12 mouse cellular contexts compared by ENCODE assay signal in genomic region chr6:146454520-146455511, GRCm38 (mm10). TPM values are rescaled to one million over a fixed set of nuclear protein-coding genes. Genes with fewer than 3 reads are reported as not detected.
DNase-seq lines count a peak whose midpoint lies in the region; ATAC-seq and TF ChIP-seq lines count a peak whose summit lies in the region.
"Had no signal": no experiment of that assay in that cellular context is flagged by ENCODE, and none has a peak within 500 bp of the region (broad histone marks: within the 10 kb centered on the region; RNA-seq: fewer than 3 reads in every experiment).

No protein-coding gene starts in this region.

- H3K27ac ChIP-seq in ES-E14 (ENCODE audit: insufficient read depth, low read depth, low read length, poor library complexity, severe bottlenecking), result no peak overlapping the region
- H3K27ac ChIP-seq in liver, postnatal 0 days (ENCODE audit: low read depth), result peak overlapping the region; percentile 67
- no peak overlapping the region for H3K27ac ChIP-seq in midbrain, embryonic 14.5 days (replicated peaks; ENCODE audit: low read depth, low read length)
- H3K27ac ChIP-seq: limb, embryonic 15.5 days; neural tube, embryonic 13.5 days had no signal

- H3K9ac ChIP-seq in ES-E14 (ENCODE audit: insufficient read depth, low read depth, low read length, poor library complexity, severe bottlenecking), result no peak overlapping the region
- no peak overlapping the region for H3K9ac ChIP-seq in liver, postnatal 0 days (replicated peaks)
- H3K9ac ChIP-seq in midbrain, embryonic 14.5 days (replicated peaks; ENCODE audit: low read length), result no peak overlapping the region
- H3K9ac ChIP-seq: limb, embryonic 15.5 days; neural tube, embryonic 13.5 days had no signal

- H3K4me1 ChIP-seq in ES-E14 (ENCODE audit: control insufficient read depth in 2 of 2, insufficient read depth in 2 of 2, low read length in 2 of 2, poor library complexity in 1 of 2), result peaks cover 2 to 7% of the 10 kb centered on the region in 2 experiments; a peak in 3 of 4 replicates
- peaks cover 10% of the 10 kb centered on the region for H3K4me1 ChIP-seq in liver, postnatal 0 days (ENCODE audit: insufficient read depth)
- no peaks in the 10 kb centered on the region for H3K4me1 ChIP-seq in midbrain, embryonic 14.5 days (ENCODE audit: control insufficient read depth, insufficient read depth, low read length)

- H3K27me3 ChIP-seq in liver, postnatal 0 days (ENCODE audit: insufficient read depth, low read length), result 0 out of 2 replicates have a peak, but pooled peaks cover 2% of the 10 kb centered on the region
- no peaks in the 10 kb centered on the region for H3K27me3 ChIP-seq in midbrain, embryonic 14.5 days (ENCODE audit: control insufficient read depth, insufficient read depth, low read length)
- H3K27me3 ChIP-seq: limb, embryonic 15.5 days; neural tube, embryonic 13.5 days had no signal

- H3K36me3 ChIP-seq in ES-E14 (ENCODE audit: control insufficient read depth, insufficient read depth, low read length, poor library complexity, severe bottlenecking), result no peaks in the 10 kb centered on the region
- H3K36me3 ChIP-seq in liver, postnatal 0 days (replicated peaks; ENCODE audit: insufficient read depth, low read length), result no peaks in the 10 kb centered on the region
- no peaks in the 10 kb centered on the region for H3K36me3 ChIP-seq in midbrain, embryonic 14.5 days (ENCODE audit: control insufficient read depth, insufficient read depth, low read length)
- H3K36me3 ChIP-seq: limb, embryonic 15.5 days; neural tube, embryonic 13.5 days had no signal

- H3K9me3 ChIP-seq in ES-E14 (ENCODE audit: control insufficient read depth, insufficient read depth, low read depth, low read length), result no peaks in the 10 kb centered on the region
- H3K9me3 ChIP-seq in liver, postnatal 0 days (ENCODE audit: low read length), result no peaks in the 10 kb centered on the region
- no peaks in the 10 kb centered on the region for H3K9me3 ChIP-seq in midbrain, embryonic 14.5 days (ENCODE audit: control insufficient read depth, low read length)
- H3K9me3 ChIP-seq: limb, embryonic 15.5 days; neural tube, embryonic 13.5 days had no signal

- in situ Hi-C loops in ES-E14 (cut with MboI; ENCODE audit: low sequenced_read_pairs in 2 of 2, unreplicated experiment in 2 of 2), result no loop called here

- no peak overlapping the region for H3K4me3 ChIP-seq in ES-E14 (ENCODE audit: insufficient read depth in 1 of 2, low read depth in 1 of 2, low read length in 2 of 2, poor library complexity in 1 of 2, severe bottlenecking in 1 of 2)
- H3K4me3 ChIP-seq in liver, postnatal 0 days (ENCODE audit: low read depth, low read length), result no peak overlapping the region
- H3K4me3 ChIP-seq in midbrain, embryonic 14.5 days (replicated peaks; ENCODE audit: low read depth, low read length), result no peak overlapping the region
- H3K4me3 ChIP-seq: limb, embryonic 15.5 days; neural tube, embryonic 13.5 days had no signal

- TF ChIP-seq CTCF in liver, postnatal 0 days (IDR thresholded peaks at IDR 0.05; ENCODE audit: low read depth), result no peak

- WGBS in liver, postnatal 0 days (ENCODE audit: insufficient replicate concordance), result 67% methylated on average over 10 of the region's 10 CpGs
- WGBS in midbrain, embryonic 14.5 days, result 94% methylated on average over 10 of the region's 10 CpGs

- DNase-seq in 416B (ENCODE audit: low read depth) (peak; percentile 87), ES-E14 (ENCODE audit: low read depth, low spot score) (no peak)
- DNase-seq in liver, postnatal 0 days, result no peak
- no peak for DNase-seq in urinary bladder, postnatal 14 days (ENCODE audit: low spot score)
- no peak for DNase-seq in midbrain, embryonic 14.5 days
- no peak for DNase-seq in frontal cortex, postnatal 36 days (ENCODE audit: low spot score in 2 of 2)
- DNase-seq: cerebellum, adult 9-10 months; heart, postnatal 36 days; lung, postnatal 4 days had no signal

- H3K4me2 ChIP-seq in liver, postnatal 0 days (ENCODE audit: low read depth, low read length), result no peak overlapping the region
- no peak overlapping the region for H3K4me2 ChIP-seq in midbrain, embryonic 14.5 days (ENCODE audit: low read length)
- H3K4me2 ChIP-seq: limb, embryonic 15.5 days; neural tube, embryonic 13.5 days had no signal

- peak; percentile 85 for TF ChIP-seq EP300 in liver, postnatal 0 days (IDR thresholded peaks at IDR 0.05; ENCODE audit: low read depth)

- peak; percentile 90 for ATAC-seq in erythroblast, adult 5-6 weeks (replicated peaks; ENCODE audit: low FRiP score, poor library complexity, severe bottlenecking)
- peak; percentile 99 for ATAC-seq in liver, postnatal 0 days
- no peak for ATAC-seq in midbrain, embryonic 14.5 days (ENCODE audit: low FRiP score, low TSS enrichment)

TF ChIP-seq in ES-E14, 5 proteins besides CTCF, POLR2A, EP300 and RAD21:
- no peak for TF ChIP-seq ZNF384 (IDR thresholded peaks at IDR 0.05; ENCODE audit: low read depth, low read length)
- peak; percentile 43; the same call in 1 of the 2 replicates for TF ChIP-seq MAFK (IDR thresholded peaks at IDR 0.05; ENCODE audit: insufficient read depth, low read depth, low read length)
- no peak for TF ChIP-seq ZC3H11A (IDR thresholded peaks at IDR 0.05; ENCODE audit: borderline replicate concordance, low read depth, low read length)

RNA-seq across cellular contexts. Expression of gene Itpr2, which starts 47.2 kb away (rescaled TPM):
- 0.95 and 1.5 TPM in 2 replicates for total RNA-seq in ES-E14 (2012; rRNA removed)
- 1.9 and 8.6 TPM in 2 replicates for total RNA-seq in erythroblast, adult 5-6 weeks (2015; ENCODE audit: low replicate concordance)
- total RNA-seq in erythroblast, adult 5-6 weeks (2017; ENCODE audit: low replicate concordance), result 8.1 and 8.4 TPM in 2 replicates
- polyA plus RNA-seq in liver, postnatal 0 days (2015; fragmentation: Nextera tagmentation; extraction: Ambion mirVana), result 13.8 and 15.2 TPM in 2 replicates
- polyA plus RNA-seq in midbrain, embryonic 14.5 days (2014; fragmentation: Nextera tagmentation; extraction: Ambion mirVana), result 3.7 and 6.0 TPM in 2 replicates
